Mouse (Mus musculus): ENCODE data around the gene Sipa1. TPM values are rescaled to one million over a fixed set of nuclear protein-coding genes. Genes with fewer than 3 reads are reported as not detected.

The Sipa1 gene
- 14.1 and 14.4 TPM in 2 replicates for polyA plus RNA-seq (2015; fragmentation: Nextera tagmentation; extraction: Ambion mirVana)

GRCm38 (mm10) chr19:5662981-5663913, at the start of gene Sipa1:
Gene Sipa1, minus strand, starts transcription at chr19:5663707.

GRCm38 (mm10) chr19:5704163-5704800, 40.8 kb upstream of the Sipa1 start, which contains the start of gene Kcnk7:
Gene Kcnk7, plus strand, starts transcription at chr19:5704367.

GRCm38 (mm10) chr19:5688200-5689087, 24.9 kb upstream of the Sipa1 start, which contains the start of the genes Map3k11 and Pcnx3:
Gene Map3k11, plus strand, starts transcription at chr19:5688742.
Gene Pcnx3, minus strand, starts transcription at chr19:5688908.

GRCm38 (mm10) chr19:5637069-5638047, 26.1 kb downstream of the Sipa1 start, which contains the start of gene Rela:
Gene Rela, plus strand, starts transcription at chr19:5637483.

GRCm38 (mm10) chr19:5609547-5610404, 53.7 kb downstream of the Sipa1 start, which contains the start of gene Kat5:
Gene Kat5, minus strand, starts transcription at chr19:5610237.

GRCm38 (mm10) chr19:5601752-5602541, 61.6 kb downstream of the Sipa1 start, which contains the start of gene Rnaseh2c:
Gene Rnaseh2c, plus strand, starts transcription at chr19:5601873.

Small RNA genes within 50 kb of the gene (microRNA-seq; reads per million reads assigned to microRNA genes)
- not detected for gene Mir6987

Other genes starting within 250 kb of the Sipa1 start
- 234 and 246 TPM in 2 replicates for gene Drap1, start 238.7 kb downstream of the Sipa1 start, polyA plus RNA-seq (2015; fragmentation: Nextera tagmentation; extraction: Ambion mirVana)
- gene AI837181, start 238.6 kb downstream of the Sipa1 start, polyA plus RNA-seq (2015; fragmentation: Nextera tagmentation; extraction: Ambion mirVana), result 45.6 and 53.5 TPM in 2 replicates
- 0.61 and 1.6 TPM in 2 replicates for gene Fosl1, start 216.2 kb downstream of the Sipa1 start, polyA plus RNA-seq (2015; fragmentation: Nextera tagmentation; extraction: Ambion mirVana)
- 15.1 and 16.5 TPM in 2 replicates for gene Ccdc85b, start 205.8 kb downstream of the Sipa1 start, polyA plus RNA-seq (2015; fragmentation: Nextera tagmentation; extraction: Ambion mirVana)
- 78.4 and 88.2 TPM in 2 replicates for gene Fibp, start 203.1 kb downstream of the Sipa1 start, polyA plus RNA-seq (2015; fragmentation: Nextera tagmentation; extraction: Ambion mirVana)
- 0.16 and 0.62 TPM in 2 replicates for gene Ctsw, start 195.2 kb downstream of the Sipa1 start, polyA plus RNA-seq (2015; fragmentation: Nextera tagmentation; extraction: Ambion mirVana)
- 118 and 128 TPM in 2 replicates for gene Efemp2, start 189.8 kb downstream of the Sipa1 start, polyA plus RNA-seq (2015; fragmentation: Nextera tagmentation; extraction: Ambion mirVana)
- 23.1 and 28.7 TPM in 2 replicates for gene Mus81, start 175.3 kb downstream of the Sipa1 start, polyA plus RNA-seq (2015; fragmentation: Nextera tagmentation; extraction: Ambion mirVana)
- gene Cfl1, start 173.3 kb downstream of the Sipa1 start, polyA plus RNA-seq (2015; fragmentation: Nextera tagmentation; extraction: Ambion mirVana), result 1,724 and 1,857 TPM in 2 replicates
- 0.27 TPM in 1 of 2 replicates, not detected in the other for gene 1700020D05Rik, start 159.9 kb downstream of the Sipa1 start, polyA plus RNA-seq (2015; fragmentation: Nextera tagmentation; extraction: Ambion mirVana)
- gene Snx32, start 153.2 kb downstream of the Sipa1 start, polyA plus RNA-seq (2015; fragmentation: Nextera tagmentation; extraction: Ambion mirVana), result 4.8 and 6.5 TPM in 2 replicates
- gene Ovol1, start 103.1 kb downstream of the Sipa1 start, polyA plus RNA-seq (2015; fragmentation: Nextera tagmentation; extraction: Ambion mirVana), result 2.6 and 3.4 TPM in 2 replicates
- gene Ap5b1, start 95.7 kb downstream of the Sipa1 start, polyA plus RNA-seq (2015; fragmentation: Nextera tagmentation; extraction: Ambion mirVana), result 6.1 and 6.2 TPM in 2 replicates
- gene Rnaseh2c, start 61.8 kb downstream of the Sipa1 start, polyA plus RNA-seq (2015; fragmentation: Nextera tagmentation; extraction: Ambion mirVana), result 45.5 and 58.5 TPM in 2 replicates
- gene Kat5, start 53.5 kb downstream of the Sipa1 start, polyA plus RNA-seq (2015; fragmentation: Nextera tagmentation; extraction: Ambion mirVana), result 31.9 and 33.2 TPM in 2 replicates
- 38.5 and 43.5 TPM in 2 replicates for gene Rela, start 26.2 kb downstream of the Sipa1 start, polyA plus RNA-seq (2015; fragmentation: Nextera tagmentation; extraction: Ambion mirVana)
- 11.8 and 12.4 TPM in 2 replicates for gene Map3k11, start 25.0 kb upstream of the Sipa1 start, polyA plus RNA-seq (2015; fragmentation: Nextera tagmentation; extraction: Ambion mirVana)
- gene Pcnx3, start 25.2 kb upstream of the Sipa1 start, polyA plus RNA-seq (2015; fragmentation: Nextera tagmentation; extraction: Ambion mirVana), result 8.9 and 9.8 TPM in 2 replicates
- 0.33 and 0.46 TPM in 2 replicates for gene Kcnk7, start 40.7 kb upstream of the Sipa1 start, polyA plus RNA-seq (2015; fragmentation: Nextera tagmentation; extraction: Ambion mirVana)
- 120 and 126 TPM in 2 replicates for gene Ehbp1l1, start 62.6 kb upstream of the Sipa1 start, polyA plus RNA-seq (2015; fragmentation: Nextera tagmentation; extraction: Ambion mirVana)
- gene Fam89b, start 65.9 kb upstream of the Sipa1 start, polyA plus RNA-seq (2015; fragmentation: Nextera tagmentation; extraction: Ambion mirVana), result 52.4 and 60.2 TPM in 2 replicates
- gene Ltbp3, start 77.2 kb upstream of the Sipa1 start, polyA plus RNA-seq (2015; fragmentation: Nextera tagmentation; extraction: Ambion mirVana), result 27.7 and 29.5 TPM in 2 replicates
- gene Scyl1, start 107.7 kb upstream of the Sipa1 start, polyA plus RNA-seq (2015; fragmentation: Nextera tagmentation; extraction: Ambion mirVana), result 62.1 and 63.5 TPM in 2 replicates
- 14.8 and 15.1 TPM in 2 replicates for gene Frmd8, start 211.6 kb upstream of the Sipa1 start, polyA plus RNA-seq (2015; fragmentation: Nextera tagmentation; extraction: Ambion mirVana)
- gene Slc25a45, start 214.1 kb upstream of the Sipa1 start, polyA plus RNA-seq (2015; fragmentation: Nextera tagmentation; extraction: Ambion mirVana), result 3.7 and 4.5 TPM in 2 replicates
- gene Tigd3, start 230.4 kb upstream of the Sipa1 start, polyA plus RNA-seq (2015; fragmentation: Nextera tagmentation; extraction: Ambion mirVana), result 0.47 and 0.54 TPM in 2 replicates
- 52.6 and 59.0 TPM in 2 replicates for gene Dpf2, start 249.3 kb upstream of the Sipa1 start, polyA plus RNA-seq (2015; fragmentation: Nextera tagmentation; extraction: Ambion mirVana)